Mouse (Mus musculus): ENCODE results near the gene Glt1d1. TPM values are rescaled to one million over a fixed set of nuclear protein-coding genes. Genes with fewer than 3 reads are reported as not detected.
A peak's percentile ranks its signal among the peaks of the same experiment; 100 is the strongest.
"Not testable (repeated sequence)": the region's sequence is repeated elsewhere in the genome, so short reads cannot be mapped to it uniquely, and the experiment has no call there.

The Glt1d1 gene
- polyA plus RNA-seq, 1 experiment from 2014 or later = 1.9 TPM

DNA sequence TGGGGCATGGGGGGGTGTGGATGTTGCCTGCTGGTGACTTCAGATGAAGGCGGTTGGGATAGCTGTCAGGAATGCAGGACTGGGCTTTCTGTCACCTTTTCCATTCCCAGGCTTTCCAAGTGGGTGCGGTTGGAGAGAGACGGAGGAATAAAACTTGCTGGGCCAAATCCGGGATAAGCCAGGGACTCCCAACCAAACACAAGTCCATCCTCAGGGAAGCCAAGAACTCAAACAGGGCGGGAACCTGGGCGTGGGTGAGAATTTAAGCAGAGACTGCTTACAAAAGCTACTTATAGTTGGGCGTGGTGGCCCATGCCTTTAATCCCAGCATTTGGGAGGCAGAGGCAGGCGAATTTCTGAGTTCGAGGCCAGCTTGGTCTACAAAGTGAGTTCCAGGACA lies 73.2 kb downstream of the Glt1d1 start:
- 95% methylated on average over 9 of the region's 9 CpGs for WGBS
- Histone ChIP-seq H3K9ac (replicated peaks) (no peak overlapping the region), H3K36me3 (0 out of 2 replicates have a peak, but pooled peaks cover 3% of the 10 kb centered on the region), H3K4me3 (replicated peaks) (no peak overlapping the region), H3K4me2 (replicated peaks) (no peak overlapping the region), H3K27me3 (no peaks in the 10 kb centered on the region), H3K27ac (no peak overlapping the region), H3K9me3 (no peaks in the 10 kb centered on the region), H3K4me1 (replicated peaks) (0 out of 2 replicates have a peak, but pooled peaks cover 5% of the 10 kb centered on the region)
- ATAC-seq = no peak

- Histone ChIP-seq H3K9ac (replicated peaks) (no peak overlapping the region), H3K27ac (no peak overlapping the region), H3K27me3 (no peaks in the 10 kb centered on the region), H3K4me2 (replicated peaks) (no peak overlapping the region), H3K9me3 (no peaks in the 10 kb centered on the region), H3K36me3 (0 out of 2 replicates have a peak, but pooled peaks cover 3% of the 10 kb centered on the region), H3K4me1 (replicated peaks) (0 out of 2 replicates have a peak, but pooled peaks cover 5% of the 10 kb centered on the region), H3K4me3 (replicated peaks) (no peak overlapping the region)
- no peak for ATAC-seq
- 92% methylated on average over 8 of the region's 8 CpGs for WGBS
Measured at GRCm38 (mm10) chr5:127705976-127706375, 73.9 kb downstream of the Glt1d1 start.

DNA sequence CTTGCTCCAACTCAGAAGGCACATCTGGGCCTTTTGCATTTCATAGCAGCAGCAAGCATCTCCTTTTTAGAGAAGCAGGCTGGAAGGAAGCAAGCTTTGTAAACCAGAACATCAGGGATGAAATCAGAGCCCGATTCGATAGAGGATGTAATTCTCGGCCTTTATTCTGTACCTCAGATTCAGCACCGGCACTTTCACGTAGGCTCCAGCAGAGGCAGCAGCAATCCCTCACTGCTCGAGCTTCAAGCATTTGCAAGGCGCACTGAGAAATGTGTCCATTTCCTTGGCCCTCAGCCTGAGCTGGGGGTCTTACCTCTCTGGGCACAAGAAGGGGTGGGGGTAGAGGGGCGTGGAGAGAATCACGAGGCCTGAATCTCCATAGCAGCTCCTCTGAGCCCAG lies 76.1 kb downstream of the Glt1d1 start:
- Histone ChIP-seq H3K9ac (replicated peaks) (no peak overlapping the region), H3K4me2 (replicated peaks) (no peak overlapping the region), H3K9me3 (peaks cover 6% of the 10 kb centered on the region; the same call in 1 of the 2 replicates), H3K27me3 (no peaks in the 10 kb centered on the region), H3K27ac (no peak overlapping the region), H3K4me1 (replicated peaks) (0 out of 2 replicates have a peak, but pooled peaks cover 5% of the 10 kb centered on the region), H3K36me3 (0 out of 2 replicates have a peak, but pooled peaks cover 3% of the 10 kb centered on the region), H3K4me3 (replicated peaks) (no peak overlapping the region)
- 73% methylated on average over 9 of the region's 9 CpGs for WGBS
- ATAC-seq = no peak

- 78% methylated on average over 7 of the region's 7 CpGs for WGBS
- Histone ChIP-seq H3K9ac (replicated peaks) (no peak overlapping the region), H3K9me3 (peaks cover 8% of the 10 kb centered on the region; the same call in 1 of the 2 replicates)
Measured at GRCm38 (mm10) chr5:127714783-127715704, 83.0 kb downstream of the Glt1d1 start.

GRCm38 (mm10) chr5:127720591-127721379 lies 88.7 kb downstream of the Glt1d1 start:
- Histone ChIP-seq H3K9me3 (no peaks in the 10 kb centered on the region), H3K4me1 (replicated peaks) (peaks cover 9% of the 10 kb centered on the region; the same call in 1 of the 2 replicates), H3K4me3 (replicated peaks) (no peak overlapping the region), H3K27me3 (no peaks in the 10 kb centered on the region), H3K4me2 (replicated peaks) (peak overlapping the region; percentile 33), H3K27ac (no peak overlapping the region), H3K36me3 (no peaks in the 10 kb centered on the region), H3K9ac (replicated peaks) (no peak overlapping the region)
- 34% methylated on average over 15 of the region's 15 CpGs for WGBS
- peak; percentile 55; the same call in 1 of the 2 replicates for ATAC-seq

More at GRCm38 (mm10) chr5:127714783-127715704, 83.0 kb downstream of the Glt1d1 start:
- Histone ChIP-seq H3K4me1 (replicated peaks) (peaks cover 9% of the 10 kb centered on the region; the same call in 1 of the 2 replicates), H3K27me3 (no peaks in the 10 kb centered on the region), H3K4me3 (replicated peaks) (no peak overlapping the region), H3K27ac (no peak overlapping the region), H3K4me2 (replicated peaks) (no peak overlapping the region), H3K36me3 (no peaks in the 10 kb centered on the region)
- ATAC-seq = no peak

GRCm38 (mm10) chr5:127722171-127722570 lies 90.1 kb downstream of the Glt1d1 start:
- not testable (repeated sequence) for H3K27ac ChIP-seq; H3K36me3 ChIP-seq; ATAC-seq; H3K4me3 ChIP-seq (replicated peaks); H3K9me3 ChIP-seq; H3K27me3 ChIP-seq; H3K4me1 ChIP-seq (replicated peaks); H3K9ac ChIP-seq (replicated peaks); H3K4me2 ChIP-seq (replicated peaks)
- 98% methylated on average over 12 of the region's 12 CpGs for WGBS

DNA sequence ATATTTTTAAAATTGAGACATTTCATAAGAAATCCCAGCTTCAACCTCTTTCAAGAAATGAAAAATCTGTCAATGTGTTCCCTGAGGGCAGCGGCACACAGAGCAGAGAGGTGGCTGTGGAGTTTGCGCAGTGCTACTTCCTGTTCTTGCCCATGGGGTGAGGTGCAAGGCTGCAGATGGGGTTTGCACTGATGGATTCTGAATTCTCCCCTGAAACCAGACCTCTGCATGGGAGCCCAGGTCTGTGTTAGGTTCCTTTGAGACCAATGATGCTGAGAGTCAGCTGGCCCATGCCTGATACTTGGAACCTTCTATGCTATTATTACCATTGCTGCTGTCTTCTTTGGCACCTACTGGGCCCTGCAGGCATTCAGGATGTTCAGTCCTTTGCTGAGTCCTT lies 98.3 kb downstream of the Glt1d1 start:
- H3K9ac ChIP-seq (replicated peaks) = no peak overlapping the region
- no peaks in the 10 kb centered on the region for H3K27me3 ChIP-seq
- no peaks in the 10 kb centered on the region for H3K36me3 ChIP-seq
- H3K9me3 ChIP-seq = 0 out of 2 replicates have a peak, but pooled peaks cover 4% of the 10 kb centered on the region
- no peak overlapping the region for H3K4me2 ChIP-seq (replicated peaks)
- no peaks in the 10 kb centered on the region for H3K4me1 ChIP-seq (replicated peaks)
- WGBS = 92% methylated on average over 2 of the region's 2 CpGs
- H3K27ac ChIP-seq = no peak overlapping the region
- H3K4me3 ChIP-seq (replicated peaks) = no peak overlapping the region
- no peak for ATAC-seq

DNA sequence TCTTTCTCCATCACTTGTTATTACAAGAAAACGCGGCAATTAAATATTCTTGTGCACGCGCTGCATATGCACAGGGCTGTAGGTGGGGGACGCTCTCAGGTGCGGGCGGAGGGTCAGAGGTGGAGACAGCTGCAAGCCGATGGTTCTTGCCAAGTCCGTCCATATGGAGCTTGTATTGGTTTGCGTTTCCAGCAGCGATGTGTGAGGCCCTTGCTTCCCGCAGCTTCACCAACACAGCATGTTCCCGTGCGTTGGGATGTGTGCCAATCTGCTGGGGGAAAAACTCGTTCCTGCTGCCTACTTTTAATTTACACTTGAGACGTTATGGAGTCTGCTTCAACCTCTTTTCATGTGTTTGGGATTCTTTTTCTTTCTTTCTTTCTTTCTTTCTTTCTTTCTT lies 109.3 kb downstream of the Glt1d1 start:
- no peaks in the 10 kb centered on the region for H3K9me3 ChIP-seq
- no peaks in the 10 kb centered on the region for H3K36me3 ChIP-seq
- no peak overlapping the region for H3K27ac ChIP-seq
- WGBS = 87% methylated on average over 16 of the region's 16 CpGs
- no peak overlapping the region for H3K4me3 ChIP-seq (replicated peaks)
- ATAC-seq = no peak
- no peak overlapping the region for H3K4me2 ChIP-seq (replicated peaks)
- no peak overlapping the region for H3K9ac ChIP-seq (replicated peaks)
- H3K27me3 ChIP-seq = no peaks in the 10 kb centered on the region
- H3K4me1 ChIP-seq (replicated peaks) = no peaks in the 10 kb centered on the region

GRCm38 (mm10) chr5:127749540-127749939 lies 117.5 kb downstream of the Glt1d1 start:
- not testable (repeated sequence) for H3K9me3 ChIP-seq; H3K9ac ChIP-seq (replicated peaks); H3K36me3 ChIP-seq; H3K4me3 ChIP-seq (replicated peaks); ATAC-seq; H3K27ac ChIP-seq; H3K4me2 ChIP-seq (replicated peaks); H3K27me3 ChIP-seq
- WGBS = 95% methylated on average over 3 of the region's 3 CpGs
- H3K4me1 ChIP-seq (replicated peaks) = peaks cover 18% of the 10 kb centered on the region

DNA sequence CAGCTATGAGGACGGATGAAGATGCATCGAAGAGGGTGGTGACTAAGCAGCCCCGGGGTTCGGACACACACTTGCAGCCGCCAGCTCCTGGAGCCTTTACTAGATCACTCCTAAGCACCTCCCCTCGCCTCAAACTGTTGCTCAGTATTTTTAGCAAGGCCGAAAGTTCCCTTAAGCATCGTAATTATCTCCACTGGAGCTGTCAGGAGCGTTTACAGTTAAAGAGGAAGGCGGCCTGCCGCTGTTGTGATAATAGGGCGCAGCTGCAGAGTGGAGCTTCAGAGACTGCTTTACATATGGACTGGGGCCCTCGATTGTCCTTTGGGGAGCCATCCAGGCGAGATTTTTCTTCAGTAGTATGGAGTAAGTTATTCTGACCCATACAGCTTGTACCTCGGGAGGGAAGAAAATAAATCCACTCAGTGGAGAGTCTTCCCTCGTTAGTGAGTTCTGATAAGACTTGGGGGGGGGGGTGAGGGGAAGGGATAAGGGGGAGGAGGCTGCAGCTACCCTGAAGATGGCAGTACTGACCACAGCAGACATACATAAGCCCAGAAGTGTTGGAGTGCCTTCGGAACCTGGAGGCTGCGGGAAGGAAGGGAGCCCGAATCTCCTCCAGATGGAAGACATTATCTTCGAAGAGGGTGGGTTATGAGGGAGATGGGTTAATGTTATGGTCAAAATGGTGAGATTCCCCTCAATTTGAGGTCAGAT lies 119.4 kb downstream of the Glt1d1 start:
- Histone ChIP-seq H3K4me2 (replicated peaks) (peak overlapping the region; percentile 21; the same call in 1 of the 2 replicates), H3K27ac (no peak overlapping the region), H3K36me3 (no peaks in the 10 kb centered on the region), H3K9ac (replicated peaks) (no peak overlapping the region), H3K4me1 (replicated peaks) (peaks cover 27% of the 10 kb centered on the region), H3K27me3 (no peaks in the 10 kb centered on the region), H3K9me3 (no peaks in the 10 kb centered on the region), H3K4me3 (replicated peaks) (no peak overlapping the region)
- ATAC-seq = peak; percentile 75
- 30% methylated on average over 20 of the region's 20 CpGs for WGBS

GRCm38 (mm10) chr5:127755594-127755993 lies 123.5 kb downstream of the Glt1d1 start:
- Histone ChIP-seq H3K4me2 (replicated peaks) (no peak overlapping the region), H3K4me3 (replicated peaks) (no peak overlapping the region), H3K27me3 (no peaks in the 10 kb centered on the region), H3K4me1 (replicated peaks) (peaks cover 29% of the 10 kb centered on the region), H3K27ac (no peak overlapping the region), H3K9me3 (no peaks in the 10 kb centered on the region), H3K36me3 (no peaks in the 10 kb centered on the region), H3K9ac (replicated peaks) (no peak overlapping the region)
- no peak for ATAC-seq
- 68% methylated on average over 4 of the region's 4 CpGs for WGBS

Measured in midbrain, embryonic 13.5 days (tissue).